Mouse (Mus musculus): ENCODE measurements around the gene Adipoq. TPM values are rescaled to one million over a fixed set of nuclear protein-coding genes. Genes with fewer than 3 reads are reported as not detected.
A peak's percentile ranks its signal among the peaks of the same experiment; 100 is the strongest.

Adipoq gene
- total and polyA plus RNA-seq, 3 experiments: 0.13 to 1.1 (median 0.99) TPM

DNA sequence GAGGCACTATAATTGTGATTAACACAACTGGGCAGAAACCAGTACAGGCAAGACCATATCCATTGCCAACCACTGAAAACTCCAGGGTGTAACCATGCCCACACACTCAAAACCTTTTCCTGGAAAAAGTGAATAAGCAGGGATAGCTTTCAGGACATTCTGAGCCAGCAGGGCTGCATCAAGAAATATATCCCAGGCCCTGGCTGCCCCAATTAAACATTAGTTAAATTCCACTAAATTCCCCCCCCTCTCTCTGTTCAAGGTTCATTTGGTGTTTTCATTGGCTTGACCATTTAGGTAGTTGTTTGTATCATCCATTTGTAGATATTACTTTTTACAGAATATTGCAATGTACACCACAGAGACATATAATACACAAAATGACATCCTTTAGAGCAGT, 50.0 kb downstream of the Adipoq start:
- H3K9ac ChIP-seq (ENCODE audit: insufficient read depth, low read depth): no peak overlapping the region
- no peaks in the 10 kb centered on the region for H3K79me2 ChIP-seq (replicated peaks; ENCODE audit: control insufficient read depth, extremely low read depth, insufficient read depth, poor library complexity, severe bottlenecking)
- H3K27ac ChIP-seq (ENCODE audit: insufficient read depth, low read depth): no peak overlapping the region
- H3K4me1 ChIP-seq (ENCODE audit: control insufficient read depth in 1 of 2, insufficient read depth in 2 of 2): peaks cover 0 to 3% of the 10 kb centered on the region in 2 experiments; a peak in 1 of 4 replicates
- H3K4me2 ChIP-seq (ENCODE audit: insufficient read depth, low read depth, poor library complexity, severe bottlenecking): peak overlapping the region; percentile 34; the same call in 1 of the 2 replicates
- H3K9me3 ChIP-seq (replicated peaks; ENCODE audit: low read length): no peaks in the 10 kb centered on the region
- peaks cover 2% of the 10 kb centered on the region for H3K27me3 ChIP-seq (replicated peaks)
- no peak for DNase-seq (ENCODE audit: extremely low read depth)
- no peak overlapping the region for H3K4me3 ChIP-seq (replicated peaks in 1 of 3; ENCODE audit: low read depth in 2 of 3, low read length in 2 of 3, poor library complexity in 1 of 3)
- in situ Hi-C loops (cut with MboI; ENCODE audit: low pct_ligation_motif_present, low pct_unique_long_range_greater_than_20kb, low sequenced_read_pairs) (loop anchor here (5.0 kb wide), 1 partner anchor 34 kb away; no protein-coding TSS in a partner anchor), dilution Hi-C loops (cut with MboI; ENCODE audit: extremely low pct_ligation_motif_present, extremely low pct_unique_long_range_greater_than_20kb, low sequenced_read_pairs) (no loop called here)
- TF ChIP-seq POLR2AphosphoS2 (IDR thresholded peaks at IDR 0.05; ENCODE audit: low read depth, low read length): no peak
- TF ChIP-seq RCOR1 (conservative IDR thresholded peaks at IDR 0.05; ENCODE audit: low read depth, low read length): no peak
- no peak for TF ChIP-seq MAFK (IDR thresholded peaks at IDR 0.05; ENCODE audit: insufficient replicate concordance, low read length)
- TF ChIP-seq POLR2A (IDR thresholded peaks at IDR 0.05; ENCODE audit: low read depth, low read length): no peak
- TF ChIP-seq GABPA (IDR thresholded peaks at IDR 0.05; ENCODE audit: insufficient replicate concordance, low read depth, low read length): no peak
- no peak for TF ChIP-seq IRF4 (IDR thresholded peaks at IDR 0.05; ENCODE audit: low read depth, low read length)
- no peaks in the 10 kb centered on the region for H3K36me3 ChIP-seq (replicated peaks in 1 of 2; ENCODE audit: control insufficient read depth in 1 of 2, insufficient read depth in 1 of 2, low read length in 1 of 2)

DNA sequence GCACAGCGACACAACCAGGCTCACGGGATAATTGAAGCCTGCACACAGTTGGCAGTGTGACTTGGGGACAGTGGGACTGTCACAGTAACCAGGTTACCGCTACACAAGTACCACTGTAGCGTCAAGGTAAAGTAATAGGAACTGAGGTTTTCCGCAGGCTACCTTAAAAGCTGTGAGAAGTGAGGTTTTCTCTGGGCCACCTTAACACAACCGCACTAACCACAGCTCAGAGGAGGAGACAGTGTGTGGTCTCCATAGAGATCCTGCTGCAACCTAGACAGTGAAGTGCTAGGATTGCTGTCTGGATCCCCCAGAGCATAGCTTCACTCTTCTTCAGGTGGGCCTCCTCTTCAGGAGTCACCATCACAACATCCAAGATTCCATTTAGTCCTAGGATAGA, 50.5 kb downstream of the Adipoq start:
- H3K4me1 ChIP-seq (ENCODE audit: control insufficient read depth in 1 of 2, insufficient read depth in 2 of 2): peaks cover 0 to 3% of the 10 kb centered on the region in 2 experiments; a peak in 1 of 4 replicates
- H3K4me3 ChIP-seq (replicated peaks in 1 of 3; ENCODE audit: low read depth in 2 of 3, low read length in 2 of 3, poor library complexity in 1 of 3): no peak overlapping the region
- H3K9ac ChIP-seq (ENCODE audit: insufficient read depth, low read depth): no peak overlapping the region
- H3K9me3 ChIP-seq (replicated peaks; ENCODE audit: low read length): no peaks in the 10 kb centered on the region
- dilution Hi-C loops (cut with MboI; ENCODE audit: extremely low pct_ligation_motif_present, extremely low pct_unique_long_range_greater_than_20kb, low sequenced_read_pairs): no loop called here
- no peaks in the 10 kb centered on the region for H3K36me3 ChIP-seq (replicated peaks in 1 of 2; ENCODE audit: control insufficient read depth in 1 of 2, insufficient read depth in 1 of 2, low read length in 1 of 2)
- in situ Hi-C loops (cut with MboI; ENCODE audit: low pct_ligation_motif_present, low pct_unique_long_range_greater_than_20kb, low sequenced_read_pairs): loop anchor here (5.0 kb wide), 1 partner anchor 34 kb away; no protein-coding TSS in a partner anchor
- H3K27me3 ChIP-seq (replicated peaks): peaks cover 2% of the 10 kb centered on the region
- no peak overlapping the region for H3K27ac ChIP-seq (ENCODE audit: insufficient read depth, low read depth)
- TF ChIP-seq MAFK (IDR thresholded peaks at IDR 0.05; ENCODE audit: insufficient replicate concordance, low read length): no peak
- TF ChIP-seq ETS1 (conservative IDR thresholded peaks at IDR 0.05; ENCODE audit: low read depth, low read length): no peak
- TF ChIP-seq GABPA (IDR thresholded peaks at IDR 0.05; ENCODE audit: insufficient replicate concordance, low read depth, low read length): no peak
- no peak for TF ChIP-seq MXI1 (IDR thresholded peaks at IDR 0.05; ENCODE audit: low read depth, low read length)
- TF ChIP-seq MYC (IDR thresholded peaks at IDR 0.05; ENCODE audit: low read depth, low read length): no peak
- no peak for TF ChIP-seq HCFC1 (IDR thresholded peaks at IDR 0.05; ENCODE audit: low read depth, low read length)
- TF ChIP-seq E2F4 (IDR thresholded peaks at IDR 0.05; ENCODE audit: insufficient replicate concordance, low read depth, low read length): no peak
- no peak for TF ChIP-seq KAT2A (IDR thresholded peaks at IDR 0.05; ENCODE audit: insufficient replicate concordance, low read length)
- no peak for TF ChIP-seq TBP (conservative IDR thresholded peaks at IDR 0.05; ENCODE audit: low read depth, low read length)
- TF ChIP-seq RAD21 (IDR thresholded peaks at IDR 0.05; ENCODE audit: low read depth, low read length): no peak
- TF ChIP-seq MAZ (IDR thresholded peaks at IDR 0.05; ENCODE audit: low read depth, low read length): no peak
- TF ChIP-seq MAX (IDR thresholded peaks at IDR 0.05; ENCODE audit: low read length): no peak
- no peak for TF ChIP-seq SIN3A (IDR thresholded peaks at IDR 0.05; ENCODE audit: low read length)
- TF ChIP-seq ZNF384 (IDR thresholded peaks at IDR 0.05; ENCODE audit: low read depth, low read length): no peak
- TF ChIP-seq MEF2A (IDR thresholded peaks at IDR 0.05; ENCODE audit: borderline replicate concordance, low read depth, low read length): no peak
- TF ChIP-seq UBTF (IDR thresholded peaks at IDR 0.05; ENCODE audit: low read depth, low read length): no peak
- no peak for TF ChIP-seq IRF4 (IDR thresholded peaks at IDR 0.05; ENCODE audit: low read depth, low read length)
- TF ChIP-seq CHD1 (IDR thresholded peaks at IDR 0.05; ENCODE audit: low read depth, low read length): no peak
- no peak for TF ChIP-seq CHD2 (IDR thresholded peaks at IDR 0.05; ENCODE audit: low read length)
- no peaks in the 10 kb centered on the region for H3K79me2 ChIP-seq (replicated peaks; ENCODE audit: control insufficient read depth, extremely low read depth, insufficient read depth, poor library complexity, severe bottlenecking)
- DNase-seq (ENCODE audit: extremely low read depth): no peak
- H3K4me2 ChIP-seq (ENCODE audit: insufficient read depth, low read depth, poor library complexity, severe bottlenecking): no peak overlapping the region
